Mouse (Mus musculus): ENCODE measurements at regions not wholly inside any gene's neighbourhood (a gene's known extent, or its start where the extent isn't known, plus 50 kb on each side); places are given as distances from the start of the nearest gene placed in this dataset.

DNA sequence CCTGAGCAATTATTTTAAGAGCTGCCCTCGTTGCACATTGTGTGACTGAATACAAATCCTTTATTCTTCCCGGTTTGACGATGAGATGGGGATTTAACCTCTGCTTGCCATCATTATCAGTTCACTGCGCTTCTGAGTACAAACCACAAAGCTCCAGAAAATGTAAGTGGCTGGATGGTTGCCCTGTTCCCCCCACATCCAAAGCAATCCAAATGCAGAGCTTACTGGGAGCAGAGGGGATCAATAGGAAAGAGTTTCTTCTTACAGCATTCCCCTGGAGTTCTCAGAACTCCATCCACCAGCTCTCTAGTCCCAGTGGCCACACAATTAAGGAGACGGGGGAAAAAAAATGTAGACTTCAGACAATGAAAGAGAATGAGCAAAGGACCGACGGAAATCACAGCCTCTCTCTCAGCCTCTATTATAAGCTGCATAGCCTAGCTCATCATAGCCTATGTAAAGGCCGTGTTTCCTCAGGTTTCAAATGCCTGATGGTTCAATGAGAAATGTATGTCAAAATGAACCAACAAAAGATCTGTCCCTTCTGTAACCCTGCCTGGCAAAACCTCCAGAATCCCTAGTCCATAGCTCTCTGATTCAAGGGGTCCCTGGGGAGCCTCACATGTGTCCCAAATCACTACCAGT lies 191.4 kb downstream of the Lmo4 start:
- DNase-seq (ENCODE audit: low spot score in 2 of 2) = no peak

DNA sequence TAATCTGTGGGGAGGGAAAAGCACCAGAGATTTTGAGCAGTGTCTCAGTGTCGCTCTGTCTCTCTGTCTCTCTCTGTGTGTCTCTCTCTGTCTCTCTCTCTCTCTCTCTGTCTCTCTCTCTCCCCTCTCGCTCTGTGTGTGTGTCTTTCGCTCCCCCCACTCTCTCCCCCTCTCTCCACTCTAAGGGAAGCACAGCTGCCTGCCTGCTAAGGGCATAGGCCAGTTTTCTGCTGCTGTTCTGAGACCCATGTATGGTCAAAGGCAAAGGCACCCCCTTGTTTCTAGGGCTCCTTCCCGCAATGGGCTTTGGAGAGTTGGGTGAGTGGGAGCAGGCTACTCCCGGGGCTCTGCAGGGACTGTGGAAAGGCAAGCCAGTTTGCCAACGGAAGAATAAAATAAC lies 192.2 kb downstream of the Lmo4 start:
- no peak for DNase-seq (ENCODE audit: low spot score in 2 of 2)

DNA sequence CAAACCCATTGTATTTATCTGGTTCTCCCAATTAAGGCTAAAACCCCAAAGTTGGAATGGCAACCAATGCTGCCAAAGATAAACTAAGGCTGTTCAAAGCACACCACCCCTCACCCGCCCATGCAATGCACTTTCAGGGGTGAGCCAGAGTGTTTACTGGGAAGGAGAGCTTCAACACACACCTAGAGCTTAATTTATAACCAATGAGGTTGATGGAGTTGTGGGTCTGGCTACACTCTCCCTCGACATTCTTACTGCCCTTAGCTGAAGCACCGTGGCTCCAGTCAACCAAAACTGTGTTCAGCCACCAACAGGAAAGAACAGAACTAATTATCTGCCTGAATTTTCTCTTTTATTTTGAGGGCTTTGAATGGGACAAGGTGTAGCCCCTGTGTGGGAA lies 192.8 kb downstream of the Lmo4 start:
- no peak for DNase-seq (ENCODE audit: low spot score in 2 of 2)

DNA sequence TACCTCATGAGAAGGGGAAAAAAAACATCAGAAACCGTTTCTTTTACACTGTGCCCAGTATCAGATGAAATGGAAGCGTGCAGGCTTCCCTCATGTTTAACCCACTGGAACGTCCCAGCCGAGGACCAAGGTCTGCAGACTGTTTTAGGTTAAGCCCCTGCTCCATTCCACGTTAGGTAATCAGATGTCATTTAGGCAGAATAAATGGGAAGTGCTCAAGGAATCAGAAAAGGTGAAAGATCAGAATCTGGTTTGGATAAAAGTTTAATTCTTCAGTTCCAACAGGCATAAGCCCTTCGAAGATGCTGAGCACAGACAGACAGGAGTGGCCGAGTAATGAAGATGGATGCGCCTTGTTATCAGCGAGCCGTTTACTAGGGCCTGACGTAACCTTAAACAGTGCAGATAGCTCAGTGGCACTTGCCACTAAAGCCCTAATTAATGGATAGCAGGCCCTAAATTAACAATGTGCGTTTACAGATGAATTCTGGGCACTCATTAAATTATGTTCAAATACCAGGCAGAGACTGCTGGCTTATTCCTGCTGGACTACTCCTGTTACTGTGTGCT lies 193.5 kb downstream of the Lmo4 start:
- DNase-seq (ENCODE audit: low spot score in 2 of 2) = no peak

DNA sequence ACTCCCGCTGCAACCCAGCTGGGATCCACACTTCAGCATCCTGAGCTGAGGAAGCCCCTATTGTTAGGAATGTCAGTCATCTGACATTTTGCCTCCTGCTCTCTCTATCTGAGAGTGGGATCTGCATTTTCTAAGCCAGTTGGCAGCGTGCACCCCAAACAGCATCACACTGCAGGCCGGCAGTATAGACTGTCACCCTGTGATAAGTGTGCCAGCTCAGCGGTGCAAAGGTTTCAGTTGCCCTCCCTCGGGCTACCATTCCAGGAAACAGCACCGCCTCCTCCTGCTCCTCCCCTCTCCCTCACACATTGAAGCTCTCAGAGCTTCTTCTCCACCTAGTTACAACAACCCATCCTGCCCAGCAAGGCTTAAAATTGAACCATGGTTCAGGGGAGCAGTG lies 194.5 kb downstream of the Lmo4 start:
- no peak for DNase-seq (ENCODE audit: low spot score in 2 of 2)

DNA sequence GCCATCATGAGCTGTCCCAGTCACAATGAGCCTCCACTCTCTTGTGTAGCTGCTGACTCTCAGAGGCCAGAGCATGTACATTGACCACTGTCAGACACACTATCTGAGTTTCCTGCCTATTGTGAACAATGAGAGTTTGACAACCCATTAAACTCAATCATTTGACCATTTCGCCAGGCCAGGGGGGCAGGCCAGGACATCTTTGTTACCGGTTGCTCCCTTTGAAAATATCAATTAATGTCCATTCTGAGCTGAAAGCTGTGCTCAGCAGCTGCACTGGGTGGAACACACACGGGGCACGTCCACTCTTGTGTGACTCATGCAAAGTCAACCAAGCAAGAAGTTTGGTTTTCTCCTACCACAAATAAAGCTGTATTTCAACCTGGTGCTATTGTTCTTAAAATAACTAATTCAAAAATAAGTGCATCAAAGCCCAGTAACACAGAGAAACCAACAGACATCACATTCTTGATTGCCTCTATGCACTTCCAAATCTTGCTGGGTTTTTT lies 197.9 kb downstream of the Lmo4 start:
- no peak for DNase-seq (ENCODE audit: low spot score in 2 of 2)

DNA sequence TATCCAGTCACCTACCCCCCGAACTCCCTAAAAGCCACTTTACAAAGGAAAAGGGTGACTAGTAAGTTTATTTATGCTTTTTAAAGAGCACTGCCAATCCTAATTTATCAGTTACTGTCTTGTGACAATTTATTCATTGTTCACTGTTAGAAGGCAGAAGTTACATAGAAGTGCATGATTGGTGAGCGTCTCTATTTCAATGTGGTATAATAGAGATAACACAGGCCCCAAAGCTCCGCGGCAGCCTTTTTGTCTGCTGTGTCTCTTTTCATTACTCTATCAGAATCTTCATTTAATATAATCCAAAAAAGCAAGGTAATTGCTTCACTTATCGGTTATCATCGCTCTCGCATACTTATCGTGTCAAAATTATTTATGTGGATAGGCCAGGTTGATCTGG lies 207.1 kb downstream of the Lmo4 start:
- DNase-seq (ENCODE audit: low spot score in 2 of 2) = no peak

DNA sequence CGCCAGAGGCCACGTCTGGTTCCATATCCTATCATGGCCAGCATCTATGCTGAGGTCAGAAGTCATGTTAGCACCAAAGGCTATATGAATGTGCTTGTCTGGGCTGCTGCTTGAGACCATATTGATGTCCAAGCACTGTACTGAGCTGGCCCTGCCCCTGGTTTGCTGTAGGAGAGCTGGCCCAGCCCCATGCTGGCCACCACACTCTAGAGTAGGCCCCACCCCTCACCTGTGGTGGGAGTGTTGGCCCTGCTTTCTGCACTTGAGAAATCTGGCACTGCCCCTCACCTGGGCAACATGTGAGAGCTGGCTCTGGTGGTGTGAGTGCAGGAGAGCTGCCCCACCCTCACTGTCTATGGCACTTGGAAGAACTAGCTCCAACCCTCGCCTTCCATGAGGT lies 210.0 kb downstream of the Lmo4 start:
- DNase-seq (ENCODE audit: low spot score in 2 of 2) = no peak

DNA sequence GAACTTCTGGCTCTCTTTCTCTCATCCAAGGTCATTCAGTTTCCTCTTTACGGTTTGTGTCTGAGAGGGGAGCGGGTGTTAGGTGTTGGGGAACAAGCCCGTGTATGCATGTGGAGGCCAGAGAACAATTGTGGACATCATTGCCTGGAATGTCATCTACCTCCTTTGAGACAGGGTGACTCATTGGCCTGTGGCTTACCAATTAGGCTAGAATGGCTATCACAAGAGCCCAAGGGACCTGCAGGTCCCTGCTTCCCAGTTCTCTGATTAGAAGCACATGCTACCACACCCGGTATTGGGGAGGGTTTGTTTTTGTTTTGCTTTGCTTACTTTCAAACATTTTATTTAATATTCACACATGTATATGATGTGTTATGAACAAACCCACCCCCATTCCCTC lies 216.0 kb downstream of the Lmo4 start:
- DNase-seq (ENCODE audit: low spot score in 2 of 2) = no peak

DNA sequence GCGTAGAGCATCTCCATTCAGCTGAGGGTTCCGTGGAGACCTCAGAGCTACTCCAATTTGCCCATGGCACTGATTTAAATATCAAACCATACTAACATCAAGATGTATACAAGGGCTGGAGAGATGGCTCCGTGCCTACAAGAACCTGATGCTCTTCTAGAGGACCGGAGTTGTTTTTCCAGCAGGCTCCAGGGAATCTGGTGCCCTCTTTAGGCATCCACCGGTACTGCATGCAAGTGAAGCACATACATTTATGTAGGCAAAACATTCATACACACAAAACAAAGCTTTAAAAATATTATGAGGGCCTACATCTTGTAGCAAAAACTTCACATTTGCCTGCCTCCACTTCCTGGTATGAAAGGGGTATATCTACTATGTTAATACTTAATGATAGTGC lies 217.0 kb downstream of the Lmo4 start:
- no peak for DNase-seq (ENCODE audit: low spot score in 2 of 2)

DNA sequence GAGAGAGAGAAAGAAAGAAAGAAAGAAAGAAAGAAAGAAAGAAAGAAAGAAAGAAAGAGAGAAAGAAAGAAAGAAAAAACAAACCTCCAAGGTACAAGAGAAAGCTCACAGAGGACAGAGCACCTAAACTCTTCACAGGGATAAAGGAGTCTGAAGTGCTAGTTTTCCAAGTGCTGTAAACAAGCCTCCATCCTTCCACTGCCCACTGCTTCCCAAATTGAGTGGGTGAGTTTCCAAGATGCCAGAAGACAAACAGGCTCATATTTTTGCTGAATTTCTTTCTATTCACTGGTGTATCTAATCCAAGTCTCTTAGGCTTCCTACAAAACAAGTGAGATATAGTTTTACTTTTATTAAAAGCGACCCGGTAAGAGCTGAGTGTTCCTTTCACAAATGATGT lies 218.2 kb downstream of the Lmo4 start:
- DNase-seq (ENCODE audit: low spot score in 2 of 2) = no peak

DNA sequence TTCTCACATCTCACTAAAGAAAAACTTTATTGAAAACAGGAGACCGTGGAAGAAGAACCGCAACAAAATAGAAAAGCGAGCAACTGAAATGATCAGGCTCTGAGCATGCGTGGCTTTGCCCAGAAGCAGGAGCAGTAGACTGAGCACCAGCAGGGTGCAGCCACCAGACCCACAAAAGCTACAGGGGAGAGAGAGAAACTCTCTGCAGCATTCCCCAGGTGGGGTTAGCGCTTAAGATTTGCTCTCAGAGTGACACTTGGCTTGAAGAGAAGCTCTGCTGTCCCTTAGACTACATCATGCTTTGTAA lies 218.9 kb downstream of the Lmo4 start:
- no peak for DNase-seq (ENCODE audit: low spot score in 2 of 2)

DNA sequence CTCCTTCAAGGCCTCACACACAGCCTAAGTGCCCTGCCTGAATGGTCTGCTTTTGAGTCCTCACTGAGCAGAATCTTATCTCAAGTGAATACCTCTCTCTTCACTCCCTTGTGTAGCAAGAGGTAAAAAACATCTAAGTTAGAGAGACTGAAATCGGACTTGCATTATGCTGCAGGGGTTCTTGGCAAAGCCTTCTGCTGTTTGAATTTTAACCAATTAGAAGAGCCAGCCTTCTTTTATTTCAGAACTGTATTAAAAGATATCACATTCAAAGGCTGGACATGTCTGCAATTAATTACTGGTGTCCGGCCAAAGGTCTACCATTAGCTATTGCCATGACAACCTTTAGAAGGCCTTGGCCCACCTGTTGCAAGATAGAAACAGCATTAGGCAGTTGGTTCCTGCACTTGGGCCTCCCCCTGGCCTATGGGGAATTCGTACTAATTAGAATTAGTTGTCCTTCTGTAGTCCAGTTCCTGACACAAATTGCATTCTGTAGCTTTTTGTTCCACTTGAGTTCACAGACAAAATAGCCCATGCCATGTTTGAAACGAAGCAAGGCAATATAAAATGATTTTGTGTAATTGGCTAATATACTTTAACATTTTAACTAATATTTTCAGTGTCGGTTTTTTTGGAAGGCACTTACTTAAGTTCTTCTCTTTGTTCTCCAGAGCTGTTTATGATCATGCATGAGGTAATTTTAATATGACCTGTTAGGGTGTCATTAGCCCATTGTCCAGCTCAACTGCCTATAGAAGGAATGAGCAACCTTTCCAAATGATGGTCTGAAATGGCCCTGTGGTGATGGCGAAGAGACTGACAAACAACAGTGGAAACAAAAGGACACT lies 219.4 kb downstream of the Lmo4 start:
- no peak for DNase-seq (ENCODE audit: low spot score in 2 of 2)

DNA sequence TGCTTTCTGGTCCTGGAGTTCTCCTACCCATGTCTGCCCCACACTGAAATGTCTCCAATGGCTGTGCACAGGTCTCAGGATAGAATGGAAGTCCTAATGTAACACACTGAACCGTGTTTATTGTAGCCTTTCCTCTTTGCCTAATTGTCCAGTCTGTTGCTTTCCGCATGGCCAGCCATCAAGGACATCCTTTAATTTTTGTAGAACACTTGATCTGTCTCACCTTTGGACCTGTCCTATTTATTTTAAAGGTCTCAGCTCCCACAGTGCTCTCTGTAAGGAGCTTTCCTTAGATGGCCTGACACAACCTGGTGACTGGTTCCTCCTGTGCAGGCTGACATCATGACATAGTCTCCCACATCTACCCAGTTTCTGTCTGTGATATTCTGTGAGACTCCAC lies 226.3 kb downstream of the Lmo4 start:
- no peak for DNase-seq (ENCODE audit: low spot score in 2 of 2)

DNA sequence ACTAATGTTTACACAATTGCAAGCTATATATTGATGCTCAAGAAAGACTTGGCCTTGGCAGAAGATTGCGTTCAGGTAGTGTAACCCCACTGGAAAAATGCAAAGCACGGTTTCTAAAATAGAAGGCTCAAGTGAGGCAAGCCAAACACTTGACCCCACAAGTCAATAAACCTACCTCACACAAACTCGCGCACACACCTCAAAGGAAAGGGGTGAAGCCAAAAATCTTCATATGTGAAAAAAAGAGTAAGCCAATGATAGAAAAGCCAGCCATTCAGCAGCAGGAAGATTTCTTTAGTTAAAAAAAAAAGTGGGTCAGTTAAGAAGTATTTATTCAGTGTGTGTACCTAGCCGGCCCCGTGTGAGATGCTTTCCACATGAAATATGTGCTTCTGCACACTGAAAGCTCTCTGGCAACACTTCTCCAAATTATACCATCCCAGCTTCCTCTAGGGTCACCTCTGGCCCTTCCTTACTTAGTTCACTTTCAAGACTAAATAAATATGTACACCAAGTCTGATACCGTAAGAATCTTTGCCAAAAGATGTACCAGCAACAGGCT lies 227.1 kb downstream of the Lmo4 start:
- no peak for DNase-seq (ENCODE audit: low spot score in 2 of 2)

DNA sequence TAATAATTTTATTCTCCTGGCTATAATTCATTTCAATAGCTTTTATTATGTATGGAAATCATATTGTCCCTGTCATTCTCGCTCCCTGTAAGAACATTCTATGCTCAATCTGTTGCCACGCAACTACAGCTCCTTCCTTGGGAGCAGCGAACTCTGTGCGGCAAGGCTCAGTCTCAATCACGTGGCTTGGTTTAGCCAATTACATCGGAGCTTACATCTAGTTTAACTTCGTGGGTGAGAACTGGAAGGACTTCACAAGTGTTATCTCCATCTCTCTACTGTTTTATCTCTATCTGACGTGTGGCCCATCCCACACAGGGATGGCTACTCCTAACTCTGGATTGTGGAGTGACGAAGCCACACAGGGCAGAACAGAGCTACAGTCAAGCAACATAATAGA lies 231.4 kb downstream of the Lmo4 start:
- no peak for DNase-seq (ENCODE audit: low spot score in 2 of 2)

DNA sequence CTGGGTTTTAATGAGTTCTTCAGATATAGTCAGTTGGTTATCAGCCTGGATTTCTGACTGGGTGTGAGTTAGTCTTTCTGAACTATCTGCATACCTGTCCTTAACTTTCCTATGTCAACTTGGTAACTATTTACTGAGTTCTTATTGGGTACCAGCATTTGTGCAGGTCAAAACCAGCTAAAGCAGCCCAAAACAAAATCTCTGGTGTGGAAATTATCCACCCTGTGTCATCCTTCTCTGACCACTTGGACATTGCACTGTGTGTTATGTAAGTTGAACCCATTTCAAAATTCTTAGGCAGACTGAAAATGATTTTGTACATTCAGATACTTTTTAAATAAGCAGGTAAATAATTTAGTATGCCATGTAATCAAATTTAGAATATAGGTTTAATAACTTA lies 232.7 kb downstream of the Lmo4 start:
- DNase-seq (ENCODE audit: low spot score in 2 of 2) = no peak

DNA sequence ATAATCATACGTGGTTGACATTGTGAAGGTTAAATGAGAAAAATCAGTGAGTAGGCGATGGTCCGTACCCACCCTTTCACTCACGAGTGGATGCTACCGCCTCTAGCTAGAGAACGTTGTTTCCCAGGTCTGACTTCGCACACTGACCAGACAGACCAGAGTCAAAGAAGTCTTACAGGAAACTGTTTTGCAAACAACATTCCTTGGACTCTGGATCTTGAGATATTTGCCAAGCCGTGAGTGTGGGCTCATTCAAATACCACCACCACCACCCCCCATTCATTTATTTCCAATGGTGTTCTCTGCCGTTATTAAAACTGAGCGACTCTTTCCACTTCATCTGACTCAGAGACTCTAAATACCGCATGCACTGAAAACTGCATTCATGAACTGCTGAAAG lies 234.2 kb downstream of the Lmo4 start:
- no peak for DNase-seq (ENCODE audit: low spot score in 2 of 2)

DNA sequence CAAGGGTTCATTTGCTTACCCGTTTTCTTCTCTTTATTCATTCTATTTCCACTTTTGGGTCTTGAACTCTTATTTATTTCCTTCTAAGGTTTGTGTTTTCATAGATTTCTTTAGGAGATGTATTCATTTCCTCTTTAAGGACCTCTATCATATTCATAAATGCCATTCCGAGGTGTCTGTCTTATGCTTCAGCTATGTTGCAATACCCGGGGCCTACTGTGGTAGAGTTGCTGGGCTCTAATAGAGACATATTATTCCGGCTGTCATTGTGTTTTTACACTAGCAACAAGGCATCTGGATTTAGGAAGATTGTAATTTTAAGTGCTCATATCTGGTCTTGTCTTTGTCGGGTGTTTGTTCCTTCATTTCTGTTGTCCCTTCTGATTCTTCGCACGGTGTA lies 249.5 kb downstream of the Lmo4 start:
- no peak for DNase-seq (ENCODE audit: low spot score in 2 of 2)

DNA sequence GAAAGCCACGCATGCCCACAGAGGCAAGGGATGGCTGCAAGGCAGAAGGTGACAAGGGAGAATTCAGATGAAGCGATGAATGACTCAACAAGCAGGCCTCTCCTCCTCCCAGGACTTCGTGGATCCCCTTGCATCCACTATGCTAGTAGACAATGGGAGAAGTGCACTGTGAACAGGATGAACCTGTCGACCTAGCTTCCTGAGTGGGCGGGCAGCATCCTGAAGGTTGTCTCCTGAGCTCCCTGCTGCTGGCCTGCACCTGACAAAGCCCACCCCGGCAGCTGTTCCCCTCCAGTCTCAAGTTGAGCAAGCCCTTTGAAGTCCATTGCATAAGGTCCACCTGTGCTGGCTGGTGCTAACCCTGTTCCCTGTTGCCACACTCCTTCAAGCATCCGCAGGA lies 250.2 kb downstream of the Lmo4 start:
- DNase-seq (ENCODE audit: low spot score in 2 of 2) = no peak

DNA sequence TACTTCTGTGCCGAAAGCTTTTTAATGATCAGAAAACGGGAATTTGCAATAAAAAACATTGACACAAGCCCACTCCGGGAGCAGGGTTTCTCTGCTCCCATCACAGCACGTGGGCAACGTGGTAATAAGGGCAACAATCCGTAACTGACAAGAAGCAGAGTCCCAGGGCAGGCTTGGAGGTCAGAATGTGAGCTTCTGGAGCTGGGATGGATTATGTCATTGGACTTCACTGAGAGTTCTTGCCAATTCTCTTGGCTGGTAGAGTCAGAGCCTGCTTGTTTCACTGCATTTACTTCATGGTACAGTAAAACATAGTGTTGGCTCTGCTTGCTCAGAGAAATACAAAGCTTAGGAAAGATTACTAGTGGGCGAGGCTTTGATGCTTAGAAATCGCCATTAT lies 252.7 kb downstream of the Lmo4 start:
- DNase-seq (ENCODE audit: low spot score in 2 of 2) = no peak

DNA sequence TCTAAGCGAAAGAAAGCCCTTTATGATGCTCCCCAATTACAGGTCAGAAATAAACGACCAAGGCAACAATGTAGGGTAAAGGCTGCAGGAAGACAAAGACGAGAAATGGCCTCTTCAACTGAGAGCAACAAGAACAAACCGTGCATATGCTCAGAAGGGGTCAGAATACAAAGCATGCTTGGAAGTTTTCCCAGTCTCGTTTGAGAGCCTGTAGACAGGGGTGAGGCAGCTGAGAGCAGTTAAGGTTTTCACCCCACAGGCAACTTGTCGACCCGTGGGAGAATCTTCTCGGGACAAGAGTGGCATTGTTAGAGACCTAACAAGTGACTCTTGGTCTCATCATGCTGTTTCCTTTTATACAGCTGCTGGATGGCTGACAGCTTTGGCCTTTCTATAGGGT lies 255.4 kb downstream of the Lmo4 start:
- no peak for DNase-seq (ENCODE audit: low spot score in 2 of 2)
